Mouse (Mus musculus): Measurements from ENCODE around the gene Gm10097. TPM values are rescaled to one million over a fixed set of nuclear protein-coding genes. Genes with fewer than 3 reads are reported as not detected.

The Gm10097 gene
- polyA plus RNA-seq, 1 experiment from 2014 or later: not detected

GRCm38 (mm10) chr10:5116155-5116554 is 47.2 kb downstream of the Gm10097 start:
- WGBS: 48% methylated on average over 5 of the region's 5 CpGs
- H3K4me3 ChIP-seq (ENCODE audit: low read length): no peak overlapping the region
- H3K27me3 ChIP-seq (ENCODE audit: insufficient read depth, low read length): no peaks in the 10 kb centered on the region
- H3K9ac ChIP-seq (replicated peaks; ENCODE audit: low read length): no peak overlapping the region
- peaks cover 4% of the 10 kb centered on the region; the same call in 1 of the 2 replicates for H3K9me3 ChIP-seq (ENCODE audit: low read length)
- 0 out of 2 replicates have a peak, but pooled peaks cover 4% of the 10 kb centered on the region for H3K36me3 ChIP-seq (ENCODE audit: insufficient read depth, low read length)
- peak overlapping the region; percentile 0; the same call in 1 of the 2 replicates for H3K27ac ChIP-seq (ENCODE audit: low read length)
- 0 out of 2 replicates have a peak overlapping the region, but pooled peaks have one; percentile 13 for H3K4me2 ChIP-seq (replicated peaks; ENCODE audit: low read depth, low read length)
- peaks cover 11% of the 10 kb centered on the region; the same call in 1 of the 2 replicates for H3K4me1 ChIP-seq (ENCODE audit: insufficient read depth, low read length)
- peak; percentile 51; the same call in 1 of the 2 replicates for ATAC-seq (ENCODE audit: low FRiP score, low TSS enrichment)

GRCm38 (mm10) chr10:5116720-5117119 is 47.7 kb downstream of the Gm10097 start:
- H3K27ac ChIP-seq (ENCODE audit: low read length): 0 out of 2 replicates have a peak overlapping the region, but pooled peaks have one; percentile 0
- H3K4me3 ChIP-seq (ENCODE audit: low read length): no peak overlapping the region
- H3K9ac ChIP-seq (replicated peaks; ENCODE audit: low read length): no peak overlapping the region
- H3K9me3 ChIP-seq (ENCODE audit: low read length): peaks cover 4% of the 10 kb centered on the region; the same call in 1 of the 2 replicates
- ATAC-seq (ENCODE audit: low FRiP score, low TSS enrichment): 0 out of 2 replicates have a peak, but pooled peaks have one; percentile 15
- H3K4me2 ChIP-seq (replicated peaks; ENCODE audit: low read depth, low read length): 0 out of 2 replicates have a peak overlapping the region, but pooled peaks have one; percentile 13
- 0 out of 2 replicates have a peak, but pooled peaks cover 4% of the 10 kb centered on the region for H3K36me3 ChIP-seq (ENCODE audit: insufficient read depth, low read length)
- peaks cover 11% of the 10 kb centered on the region; the same call in 1 of the 2 replicates for H3K4me1 ChIP-seq (ENCODE audit: insufficient read depth, low read length)
- WGBS: 48% methylated on average over 6 of the region's 6 CpGs
- H3K27me3 ChIP-seq (ENCODE audit: insufficient read depth, low read length): no peaks in the 10 kb centered on the region
